Mouse (Mus musculus): ENCODE results near the gene Dnajc9. TPM values are rescaled to one million over a fixed set of nuclear protein-coding genes. Genes with fewer than 3 reads are reported as not detected.

Dnajc9 gene
- polyA plus RNA-seq, 2 experiments, result 76.3 to 94.5 TPM

GRCm38 (mm10) chr14:20428593-20428992 is 39.9 kb upstream of the Dnajc9 start:
- H3K36me3 ChIP-seq (replicated peaks; ENCODE audit: control insufficient read depth, insufficient read depth, low read depth), result no peaks in the 10 kb centered on the region

GRCm38 (mm10) chr14:20423046-20423445 is 34.3 kb upstream of the Dnajc9 start:
- Histone ChIP-seq H3K9ac (replicated peaks) (no peak overlapping the region), H3K9me3 (ENCODE audit: control insufficient read depth, low read length) (no peaks in the 10 kb centered on the region), H3K36me3 (replicated peaks; ENCODE audit: control insufficient read depth, insufficient read depth, low read depth) (no peaks in the 10 kb centered on the region), H3K4me1 (replicated peaks; ENCODE audit: control insufficient read depth in 2 of 2, insufficient read depth in 2 of 2, low read length in 1 of 2) (no peaks in the 10 kb centered on the region), H3K4me3 (ENCODE audit: insufficient read depth in 1 of 2, low read depth in 2 of 2, low read length in 2 of 2) (no peak overlapping the region), H3K27ac (no peak overlapping the region), H3K4me2 (ENCODE audit: low read depth) (no peak overlapping the region), H3K27me3 (ENCODE audit: control insufficient read depth, insufficient read depth, low read length) (no peaks in the 10 kb centered on the region)
- TF ChIP-seq CTCF (IDR thresholded peaks at IDR 0.05; ENCODE audit: low read depth) (no peak), EP300 (IDR thresholded peaks at IDR 0.05; ENCODE audit: low read depth) (no peak)
- WGBS (ENCODE audit: insufficient replicate concordance), result 63% methylated on average over 6 of the region's 6 CpGs
- ATAC-seq (ENCODE audit: insufficient read depth), result no peak
- DNase-seq (ENCODE audit: low read depth in 3 of 3, low spot score in 3 of 3), result no peak

More at GRCm38 (mm10) chr14:20428593-20428992, 39.9 kb upstream of the Dnajc9 start:
- Histone ChIP-seq H3K27me3 (ENCODE audit: control insufficient read depth, insufficient read depth, low read length) (no peaks in the 10 kb centered on the region), H3K4me1 (replicated peaks; ENCODE audit: control insufficient read depth in 2 of 2, insufficient read depth in 2 of 2, low read length in 1 of 2) (no peaks in the 10 kb centered on the region), H3K9me3 (ENCODE audit: control insufficient read depth, low read length) (no peaks in the 10 kb centered on the region), H3K4me2 (ENCODE audit: low read depth) (no peak overlapping the region), H3K9ac (replicated peaks) (no peak overlapping the region), H3K27ac (no peak overlapping the region), H3K4me3 (ENCODE audit: insufficient read depth in 1 of 2, low read depth in 2 of 2, low read length in 2 of 2) (no peak overlapping the region)
- 18% methylated on average over 1 of the region's 1 CpGs for WGBS (ENCODE audit: insufficient replicate concordance)
- ATAC-seq (ENCODE audit: insufficient read depth) (no peak), DNase-seq (ENCODE audit: low read depth in 3 of 3, low spot score in 3 of 3) (no peak)
- TF ChIP-seq CTCF (IDR thresholded peaks at IDR 0.05; ENCODE audit: low read depth) (peak; percentile 46), EP300 (IDR thresholded peaks at IDR 0.05; ENCODE audit: low read depth) (no peak)

- ATAC-seq (ENCODE audit: insufficient read depth) (no peak), DNase-seq (ENCODE audit: low read depth in 3 of 3, low spot score in 3 of 3) (no peak)
- WGBS (ENCODE audit: insufficient replicate concordance), result 45% methylated on average over 7 of the region's 7 CpGs
Observed at GRCm38 (mm10) chr14:20422257-20422656, 33.5 kb upstream of the Dnajc9 start.

GRCm38 (mm10) chr14:20400071-20400470 is 11.4 kb upstream of the Dnajc9 start:
- peak; percentile 53; the same call in 1 of the 2 replicates for ATAC-seq (ENCODE audit: insufficient read depth)
- Histone ChIP-seq H3K4me3 (ENCODE audit: insufficient read depth in 1 of 2, low read depth in 2 of 2, low read length in 2 of 2) (no peak overlapping the region), H3K4me1 (replicated peaks; ENCODE audit: control insufficient read depth in 2 of 2, insufficient read depth in 2 of 2, low read length in 1 of 2) (no peaks in the 10 kb centered on the region), H3K36me3 (replicated peaks; ENCODE audit: control insufficient read depth, insufficient read depth, low read depth) (no peaks in the 10 kb centered on the region), H3K9ac (replicated peaks) (no peak overlapping the region), H3K27me3 (ENCODE audit: control insufficient read depth, insufficient read depth, low read length) (no peaks in the 10 kb centered on the region), H3K4me2 (ENCODE audit: low read depth) (no peak overlapping the region), H3K27ac (no peak overlapping the region), H3K9me3 (ENCODE audit: control insufficient read depth, low read length) (no peaks in the 10 kb centered on the region)
- 23% methylated on average over 1 of the region's 1 CpGs for WGBS (ENCODE audit: insufficient replicate concordance)
- peak; percentile 80 for TF ChIP-seq CTCF (IDR thresholded peaks at IDR 0.05; ENCODE audit: low read depth)
- no peak for TF ChIP-seq EP300 (IDR thresholded peaks at IDR 0.05; ENCODE audit: low read depth)
- DNase-seq (ENCODE audit: low read depth in 3 of 3, low spot score in 3 of 3), result peak in 2 of 3 experiments; percentile 20 to 40

More at GRCm38 (mm10) chr14:20422257-20422656, 33.5 kb upstream of the Dnajc9 start:
- no peak overlapping the region for H3K4me2 ChIP-seq (ENCODE audit: low read depth)
- H3K36me3 ChIP-seq (replicated peaks; ENCODE audit: control insufficient read depth, insufficient read depth, low read depth), result no peaks in the 10 kb centered on the region
- no peak overlapping the region for H3K27ac ChIP-seq
- no peak overlapping the region for H3K9ac ChIP-seq (replicated peaks)
- no peaks in the 10 kb centered on the region for H3K27me3 ChIP-seq (ENCODE audit: control insufficient read depth, insufficient read depth, low read length)
- no peak for TF ChIP-seq EP300 (IDR thresholded peaks at IDR 0.05; ENCODE audit: low read depth)
- H3K9me3 ChIP-seq (ENCODE audit: control insufficient read depth, low read length), result no peaks in the 10 kb centered on the region
- no peak overlapping the region for H3K4me3 ChIP-seq (ENCODE audit: insufficient read depth in 1 of 2, low read depth in 2 of 2, low read length in 2 of 2)
- H3K4me1 ChIP-seq (replicated peaks; ENCODE audit: control insufficient read depth in 2 of 2, insufficient read depth in 2 of 2, low read length in 1 of 2), result no peaks in the 10 kb centered on the region

- DNase-seq (ENCODE audit: low read depth in 3 of 3, low spot score in 3 of 3) (no peak), ATAC-seq (ENCODE audit: insufficient read depth) (no peak)
- no peak overlapping the region for H3K4me3 ChIP-seq (ENCODE audit: insufficient read depth in 1 of 2, low read depth in 2 of 2, low read length in 2 of 2)
Observed at GRCm38 (mm10) chr14:20398864-20399263, 10.2 kb upstream of the Dnajc9 start.

More at GRCm38 (mm10) chr14:20398864-20399263, 10.2 kb upstream of the Dnajc9 start:
- H3K27ac ChIP-seq, result no peak overlapping the region
- no peaks in the 10 kb centered on the region for H3K9me3 ChIP-seq (ENCODE audit: control insufficient read depth, low read length)
- H3K4me1 ChIP-seq (replicated peaks; ENCODE audit: control insufficient read depth in 2 of 2, insufficient read depth in 2 of 2, low read length in 1 of 2), result peaks cover 5% of the 10 kb centered on the region in 2 experiments; a peak in 3 of 4 replicates
- no peak overlapping the region for H3K9ac ChIP-seq (replicated peaks)
- no peaks in the 10 kb centered on the region for H3K27me3 ChIP-seq (ENCODE audit: control insufficient read depth, insufficient read depth, low read length)
- no peaks in the 10 kb centered on the region for H3K36me3 ChIP-seq (replicated peaks; ENCODE audit: control insufficient read depth, insufficient read depth, low read depth)
- H3K4me2 ChIP-seq (ENCODE audit: low read depth), result no peak overlapping the region
- TF ChIP-seq EP300 (IDR thresholded peaks at IDR 0.05; ENCODE audit: low read depth), result no peak
- peak; percentile 57 for TF ChIP-seq CTCF (IDR thresholded peaks at IDR 0.05; ENCODE audit: low read depth)
- 34% methylated on average over 4 of the region's 4 CpGs for WGBS (ENCODE audit: insufficient replicate concordance)
